Mouse (Mus musculus): Measurements from ENCODE around the gene Spdl1. TPM values are rescaled to one million over a fixed set of nuclear protein-coding genes. Genes with fewer than 3 reads are reported as not detected.

Gene Spdl1
- total and polyA plus RNA-seq, 3 experiments, result 45.2 to 72.8 (median 61.1) TPM

DNA sequence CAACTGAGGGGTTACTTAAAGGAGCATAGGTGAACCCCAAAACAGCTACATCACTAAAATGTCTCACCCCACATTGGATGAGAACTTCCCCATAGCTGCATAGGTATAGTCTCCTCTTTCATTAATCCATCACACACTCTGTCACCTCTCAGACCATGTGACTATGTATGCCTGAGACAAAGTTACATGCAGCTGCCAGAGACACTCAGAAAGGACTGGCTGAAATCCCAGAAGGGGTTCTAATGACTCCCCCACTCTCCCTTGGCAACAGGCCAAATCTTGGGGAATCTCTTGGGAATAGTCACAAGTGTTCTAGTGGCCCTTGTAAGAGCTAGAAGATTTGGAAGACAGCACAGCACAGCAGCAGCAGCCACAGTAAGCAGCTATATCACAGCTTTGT, 48.6 kb downstream of the Spdl1 start:
- H3K36me3 ChIP-seq (replicated peaks in 1 of 2; ENCODE audit: control insufficient read depth in 1 of 2, insufficient read depth in 1 of 2, low read length in 1 of 2), result peaks cover 15 to 48% of the 10 kb centered on the region in 2 experiments
- peaks cover 32% of the 10 kb centered on the region for H3K79me2 ChIP-seq (replicated peaks; ENCODE audit: control insufficient read depth, extremely low read depth, insufficient read depth, poor library complexity, severe bottlenecking)
- in situ Hi-C loops (cut with MboI; ENCODE audit: low pct_ligation_motif_present, low pct_unique_long_range_greater_than_20kb, low sequenced_read_pairs) (no loop called here), dilution Hi-C loops (cut with MboI; ENCODE audit: extremely low pct_ligation_motif_present, extremely low pct_unique_long_range_greater_than_20kb, low sequenced_read_pairs) (no loop called here)
- H3K9ac ChIP-seq (ENCODE audit: insufficient read depth, low read depth), result peak overlapping the region; percentile 79
- TF ChIP-seq IRF4 (IDR thresholded peaks at IDR 0.05; ENCODE audit: low read depth, low read length) (no peak), E2F4 (IDR thresholded peaks at IDR 0.05; ENCODE audit: insufficient replicate concordance, low read depth, low read length) (no peak), HCFC1 (IDR thresholded peaks at IDR 0.05; ENCODE audit: low read depth, low read length) (no peak), MAFK (IDR thresholded peaks at IDR 0.05; ENCODE audit: insufficient replicate concordance, low read length) (no peak), EP300 (IDR thresholded peaks at IDR 0.05; ENCODE audit: low read length) (0 out of 2 replicates have a peak, but pooled peaks have one; percentile 27), POLR2AphosphoS2 (IDR thresholded peaks at IDR 0.05; ENCODE audit: low read depth, low read length) (no peak), BHLHE40 (IDR thresholded peaks at IDR 0.05; ENCODE audit: low read depth, low read length) (peak; percentile 26; the same call in 1 of the 2 replicates), GABPA (IDR thresholded peaks at IDR 0.05; ENCODE audit: insufficient replicate concordance, low read depth, low read length) (no peak), TBP (conservative IDR thresholded peaks at IDR 0.05; ENCODE audit: low read depth, low read length) (no peak), RAD21 (IDR thresholded peaks at IDR 0.05; ENCODE audit: low read depth, low read length) (no peak), CHD2 (IDR thresholded peaks at IDR 0.05; ENCODE audit: low read length) (no peak), JUN (IDR thresholded peaks at IDR 0.05; ENCODE audit: insufficient read depth, low read depth, low read length) (no peak), CHD1 (IDR thresholded peaks at IDR 0.05; ENCODE audit: low read depth, low read length) (no peak), MXI1 (IDR thresholded peaks at IDR 0.05; ENCODE audit: low read depth, low read length) (no peak), POLR2A (IDR thresholded peaks at IDR 0.05; ENCODE audit: low read depth, low read length) (no peak), NRF1 (IDR thresholded peaks at IDR 0.05; ENCODE audit: low read depth, low read length) (no peak), MAX (IDR thresholded peaks at IDR 0.05; ENCODE audit: low read length) (peak; percentile 53; the same call in 1 of the 2 replicates), PAX5 (IDR thresholded peaks at IDR 0.05; ENCODE audit: low read length) (no peak), MYC (IDR thresholded peaks at IDR 0.05; ENCODE audit: low read depth, low read length) (0 out of 2 replicates have a peak, but pooled peaks have one; percentile 24), JUND (conservative IDR thresholded peaks at IDR 0.05; ENCODE audit: low read depth, low read length) (no peak), MAZ (IDR thresholded peaks at IDR 0.05; ENCODE audit: low read depth, low read length) (no peak), CTCF (conservative IDR thresholded peaks at IDR 0.05 in 1 of 2, IDR thresholded peaks at IDR 0.05 in 1 of 2; ENCODE audit: low read depth in 2 of 2, low read length in 2 of 2) (no peak), USF1 (IDR thresholded peaks at IDR 0.05; ENCODE audit: low read depth, low read length) (no peak), USF2 (conservative IDR thresholded peaks at IDR 0.05; ENCODE audit: low read depth, low read length) (no peak), SMC3 (IDR thresholded peaks at IDR 0.05; ENCODE audit: low read depth, low read length) (no peak), SIN3A (IDR thresholded peaks at IDR 0.05; ENCODE audit: low read length) (no peak), MEF2A (IDR thresholded peaks at IDR 0.05; ENCODE audit: borderline replicate concordance, low read depth, low read length) (no peak), TCF12 (IDR thresholded peaks at IDR 0.05; ENCODE audit: low read depth, low read length) (0 out of 2 replicates have a peak, but pooled peaks have one; percentile 19), KAT2A (IDR thresholded peaks at IDR 0.05; ENCODE audit: insufficient replicate concordance, low read length) (no peak), ELF1 (IDR thresholded peaks at IDR 0.05; ENCODE audit: low read depth, low read length) (no peak), ETS1 (conservative IDR thresholded peaks at IDR 0.05; ENCODE audit: low read depth, low read length) (no peak), ZC3H11A (IDR thresholded peaks at IDR 0.05; ENCODE audit: low read depth, low read length) (no peak), ZNF384 (IDR thresholded peaks at IDR 0.05; ENCODE audit: low read depth, low read length) (no peak)
- no peak overlapping the region for H3K27ac ChIP-seq (ENCODE audit: insufficient read depth, low read depth)
- no peaks in the 10 kb centered on the region for H3K27me3 ChIP-seq (replicated peaks)
- no peak for DNase-seq (ENCODE audit: extremely low read depth)
- H3K4me1 ChIP-seq (ENCODE audit: control insufficient read depth in 1 of 2, insufficient read depth in 2 of 2), result peaks cover 13 to 37% of the 10 kb centered on the region in 2 experiments
- peak overlapping the region in 2 of 3 experiments; percentile 72 to 88 for H3K4me3 ChIP-seq (replicated peaks in 1 of 3; ENCODE audit: low read depth in 2 of 3, low read length in 2 of 3, poor library complexity in 1 of 3)
- H3K9me3 ChIP-seq (replicated peaks; ENCODE audit: low read length), result peaks cover 10% of the 10 kb centered on the region
- peak overlapping the region; percentile 84 for H3K4me2 ChIP-seq (ENCODE audit: insufficient read depth, low read depth, poor library complexity, severe bottlenecking)

All from CH12.LX (cell line).